Mouse (Mus musculus): Measurements from ENCODE around the gene Lpxn.

Lpxn gene

GRCm38 (mm10) chr19:12795511-12796327, at the start of gene Lpxn, which contains the start of gene Zfp91:
Gene Lpxn, plus strand, starts transcription at chr19:12796193.
Gene Zfp91, minus strand, starts transcription at chr19:12796126.
- peak; percentile 97 to 99 for DNase-seq

- DNase-seq = no peak
Observed at GRCm38 (mm10) chr19:12756286-12756685, 39.7 kb upstream of the Lpxn start.

GRCm38 (mm10) chr19:12758936-12759478, 37.0 kb upstream of the Lpxn start:
- no peak for DNase-seq

- no peak for DNase-seq
Observed at GRCm38 (mm10) chr19:12759656-12760055, 36.3 kb upstream of the Lpxn start.

GRCm38 (mm10) chr19:12762212-12763130, 33.5 kb upstream of the Lpxn start:
- DNase-seq = peak in 1 of 2 experiments; percentile 9

- no peak for DNase-seq
Observed at GRCm38 (mm10) chr19:12765308-12765707, 30.7 kb upstream of the Lpxn start, which contains the start of gene Cntf. Gene Cntf, minus strand, starts transcription at chr19:12765632.

- DNase-seq = no peak
Observed at GRCm38 (mm10) chr19:12770888-12771287, 25.1 kb upstream of the Lpxn start.

GRCm38 (mm10) chr19:12780437-12780836, 15.6 kb upstream of the Lpxn start:
- no peak for DNase-seq

GRCm38 (mm10) chr19:12786803-12787395, 9.1 kb upstream of the Lpxn start:
- DNase-seq = no peak

- no peak for DNase-seq
Observed at GRCm38 (mm10) chr19:12787721-12788120, 8.3 kb upstream of the Lpxn start.

- DNase-seq = no peak
Observed at GRCm38 (mm10) chr19:12792374-12792773, 3.6 kb upstream of the Lpxn start.

- peak; percentile 96 for DNase-seq
Observed at GRCm38 (mm10) chr19:12794056-12795044, 1.6 kb upstream of the Lpxn start.

- no peak for DNase-seq
Observed at GRCm38 (mm10) chr19:12795110-12795509, 883 bp upstream of the Lpxn start.

GRCm38 (mm10) chr19:12796328-12796931, 437 bp downstream of the Lpxn start:
- DNase-seq = peak; percentile 70 to 76

- peak in 1 of 2 experiments; percentile 25 for DNase-seq
Observed at GRCm38 (mm10) chr19:12797071-12797470, 1.1 kb downstream of the Lpxn start.

GRCm38 (mm10) chr19:12798404-12798803, 2.4 kb downstream of the Lpxn start:
- DNase-seq = peak in 1 of 2 experiments; percentile 23

- no peak for DNase-seq
Observed at GRCm38 (mm10) chr19:12799081-12799480, 3.1 kb downstream of the Lpxn start.

- no peak for DNase-seq
Observed at GRCm38 (mm10) chr19:12800621-12801020, 4.6 kb downstream of the Lpxn start.

GRCm38 (mm10) chr19:12801046-12801445, 5.1 kb downstream of the Lpxn start:
- DNase-seq = no peak

GRCm38 (mm10) chr19:12802830-12803229, 6.8 kb downstream of the Lpxn start:
- no peak for DNase-seq

- no peak for DNase-seq
Observed at GRCm38 (mm10) chr19:12804237-12804636, 8.2 kb downstream of the Lpxn start.

All from lung, postnatal 4 days (tissue).